Mouse (Mus musculus) heart, postnatal 0 days (tissue): Measurements from ENCODE around the gene Galr2. TPM values are rescaled to one million over a fixed set of nuclear protein-coding genes. Genes with fewer than 3 reads are reported as not detected.

ENCODE experiments used
- ATAC-seq: fragments of 200-750 bp; cut with Nextera tagmentation; 2 replicates; pipeline ENCODE4 v1.8.0; 2017; ENCODE audit warnings: low read depth, moderate number of reproducible peaks, moderate library complexity; ENCODE audit not compliant: insufficient read depth
- DNase-seq: peaks from one replicate; pipeline ENCODE4 v3.0.0-alpha.2; 2016; ENCODE audit warnings: low spot score
- H3K27ac ChIP-seq: fragments of 300-500 bp; sonication (generic); 2 replicates; pipeline ENCODE4 v1.5.1; 2014; ENCODE audit warnings: low read depth, mild to moderate bottlenecking
- H3K27me3 ChIP-seq: fragments of 300-500 bp; sonication (generic); 2 replicates; pipeline ENCODE4 v1.6.1; 2014; ENCODE audit warnings: low read length, mixed read lengths; ENCODE audit not compliant: control insufficient read depth, insufficient read depth
- H3K36me3 ChIP-seq: fragments of 300-500 bp; sonication (generic); replicated peaks from 2 replicates; pipeline ENCODE4 v1.6.1; 2014; ENCODE audit warnings: low read length, mixed read lengths; ENCODE audit not compliant: control insufficient read depth, insufficient read depth
- H3K4me1 ChIP-seq: fragments of 300-500 bp; sonication (generic); 2 replicates; pipeline ENCODE4 v1.6.1; 2014; ENCODE audit warnings: antibody characterized with exemption; ENCODE audit not compliant: control insufficient read depth, insufficient read depth
- H3K4me2 ChIP-seq: fragments of 300-500 bp; sonication (generic); 2 replicates; pipeline ENCODE4 v1.6.1; 2014; ENCODE audit warnings: low read depth, mild to moderate bottlenecking, low read length, moderate library complexity
- H3K4me3 ChIP-seq: fragments of 300-500 bp; sonication (generic); 2 replicates; pipeline ENCODE4 v1.5.1; 2014; ENCODE audit warnings: low read depth, low read length
- H3K9ac ChIP-seq: fragments of 300-500 bp; sonication (generic); replicated peaks from 2 replicates; pipeline ENCODE4 v1.6.1; 2014; ENCODE audit warnings: low read depth, low read length, mixed read lengths
- H3K9me3 ChIP-seq: fragments of 300-500 bp; sonication (generic); replicated peaks from 2 replicates; pipeline ENCODE4 v1.6.1; 2016; ENCODE audit warnings: low read length; ENCODE audit not compliant: control insufficient read depth
- CTCF ChIP-seq: IDR thresholded peaks from 2 replicates; pipeline ENCODE4 v1.5.1; 2016; ENCODE audit warnings: antibody characterized with exemption, control low read depth, low read depth
- EP300 ChIP-seq: IDR thresholded peaks from 2 replicates; pipeline ENCODE4 v1.6.1; 2016; ENCODE audit warnings: antibody characterized with exemption, low read depth
- whole genome bisulfite sequencing: fragments of 180-500 bp; shearing (Covaris S2); extraction: QIAGEN DNeasy Blood & Tissue Kit; methylation state at CpG from one replicate; pipeline ENCODE4 v1.1.7; 2014; 5-methylcytosine and 5-hydroxymethylcytosine counted together
- polyA plus RNA-seq: library from polyadenylated mRNA; unstranded; fragments of >200 nt; fragmentation: Nextera tagmentation; extraction: Ambion mirVana; gene quantifications from 2 replicates; pipeline ENCODE4 v1.2.1, GENCODE M21; 2015
- total RNA-seq: library from RNA; depleted of rRNA; stranded (reverse); fragments of >200 nt; gene quantifications from 2 replicates; pipeline ENCODE4 v1.2.3, GENCODE M21; 2014; ENCODE audit warnings: low replicate concordance

The Galr2 gene
- total and polyA plus RNA-seq, 2 experiments from 2014 or later: 0.05 TPM; not detected in 1

DNA sequence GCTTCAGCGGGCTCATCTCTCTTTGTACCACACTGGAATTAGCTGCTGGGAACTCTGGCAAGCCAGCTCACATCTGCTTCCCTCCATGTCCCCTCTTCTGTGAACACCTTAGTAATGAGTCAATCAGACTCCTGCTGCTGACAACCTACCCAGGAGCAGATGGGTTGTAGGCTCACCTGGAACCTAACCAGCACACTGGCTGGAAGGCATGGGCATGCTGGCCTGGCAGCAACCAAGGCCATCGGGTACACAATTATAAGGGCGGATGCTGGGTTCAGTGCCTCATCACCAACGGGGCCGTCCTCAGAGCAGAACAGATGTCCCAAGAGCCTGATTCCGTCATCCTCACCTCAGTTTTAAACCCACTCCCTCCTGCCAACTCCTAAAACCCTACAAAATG is 17.9 kb downstream of the Galr2 start:
- no peaks in the 10 kb centered on the region for H3K4me1 ChIP-seq
- H3K9ac ChIP-seq: no peak overlapping the region
- H3K36me3 ChIP-seq: peaks cover 88% of the 10 kb centered on the region
- no peaks in the 10 kb centered on the region for H3K9me3 ChIP-seq
- ATAC-seq (no peak), DNase-seq (no peak)
- no peaks in the 10 kb centered on the region for H3K27me3 ChIP-seq
- no peak overlapping the region for H3K4me3 ChIP-seq
- no peak overlapping the region for H3K4me2 ChIP-seq
- WGBS: 88% methylated on average over 6 of the region's 6 CpGs
- TF ChIP-seq EP300 (no peak), CTCF (no peak)
- H3K27ac ChIP-seq: no peak overlapping the region

DNA sequence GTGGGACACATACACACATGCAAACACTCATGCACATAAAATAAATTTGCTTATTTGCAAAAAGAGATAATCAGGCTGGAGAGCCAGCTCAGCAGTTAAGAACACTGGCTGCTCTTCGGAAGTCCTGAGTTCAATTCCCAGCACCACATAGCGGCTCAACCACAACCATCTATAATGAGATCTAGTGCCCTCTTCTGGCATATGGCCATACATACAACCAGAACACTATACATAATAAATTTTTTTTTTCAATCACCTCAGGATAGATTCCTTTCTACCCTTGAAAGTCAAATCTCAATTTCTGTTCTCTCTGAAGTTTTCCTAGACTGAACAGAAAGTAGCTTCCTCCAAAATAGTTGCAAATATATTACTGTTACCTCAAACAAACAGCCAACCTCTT is 24.7 kb downstream of the Galr2 start:
- Histone ChIP-seq H3K27me3 (no peaks in the 10 kb centered on the region), H3K4me2 (peak overlapping the region; percentile 96), H3K9ac (no peak overlapping the region), H3K9me3 (no peaks in the 10 kb centered on the region), H3K4me1 (peaks cover 7% of the 10 kb centered on the region), H3K36me3 (peaks cover 46% of the 10 kb centered on the region), H3K4me3 (0 out of 2 replicates have a peak overlapping the region, but pooled peaks have one; percentile 2), H3K27ac (no peak overlapping the region)
- TF ChIP-seq EP300 (no peak), CTCF (no peak)
- ATAC-seq (no peak), DNase-seq (no peak)
- 95% methylated on average over 2 of the region's 2 CpGs for WGBS

DNA sequence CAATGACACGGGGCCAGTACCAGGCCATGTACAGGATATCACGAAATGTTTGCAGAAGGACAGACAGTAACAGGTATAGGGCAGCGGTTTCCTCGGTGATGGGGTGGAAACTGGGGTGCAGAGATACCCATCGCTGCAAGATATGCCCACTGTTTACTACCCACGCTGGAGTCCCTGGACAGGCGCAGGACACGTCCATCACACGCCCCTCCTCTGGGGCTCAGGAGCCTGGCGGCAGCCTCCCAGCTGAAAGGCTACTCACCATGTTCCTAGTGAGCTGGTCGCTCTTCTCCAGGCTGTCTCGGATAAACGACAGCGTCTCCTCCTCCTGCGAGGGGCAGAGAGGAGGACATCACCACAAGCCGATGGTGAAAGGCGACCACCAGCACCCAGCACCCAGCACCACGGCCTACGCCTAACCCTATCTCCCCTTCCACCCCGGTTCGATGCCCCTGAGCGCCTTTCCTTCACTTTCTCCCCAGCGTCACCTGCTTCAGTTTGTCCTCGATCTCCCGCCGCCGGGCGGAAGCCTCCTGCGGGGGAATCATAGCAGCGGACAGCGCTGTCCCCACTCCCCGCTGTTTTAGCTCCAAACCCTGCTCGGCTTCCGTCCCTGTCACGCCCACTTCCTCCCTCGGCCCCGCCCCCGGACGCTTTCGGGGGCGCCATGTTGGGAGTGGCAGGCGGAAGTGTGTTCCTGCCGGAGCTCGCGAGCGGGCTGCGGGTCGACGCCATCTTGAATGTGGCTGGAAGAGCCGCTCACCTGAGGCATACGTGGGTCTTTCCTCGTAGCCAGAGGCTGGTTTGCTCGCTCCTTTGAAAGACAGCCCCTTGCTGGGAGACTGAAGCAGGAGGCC is 25.6 kb downstream of the Galr2 start:
- Histone ChIP-seq H3K9me3 (no peaks in the 10 kb centered on the region), H3K36me3 (peaks cover 37% of the 10 kb centered on the region), H3K9ac (peak overlapping the region; percentile 76), H3K27me3 (no peaks in the 10 kb centered on the region), H3K27ac (peak overlapping the region; percentile 51), H3K4me3 (peak overlapping the region; percentile 92), H3K4me2 (peak overlapping the region; percentile 96), H3K4me1 (peaks cover 7% of the 10 kb centered on the region)
- TF ChIP-seq CTCF (no peak), EP300 (no peak)
- peak; percentile 93 for DNase-seq
- ATAC-seq: peak; percentile 95
- 2% methylated on average over 53 of the region's 53 CpGs for WGBS

DNA sequence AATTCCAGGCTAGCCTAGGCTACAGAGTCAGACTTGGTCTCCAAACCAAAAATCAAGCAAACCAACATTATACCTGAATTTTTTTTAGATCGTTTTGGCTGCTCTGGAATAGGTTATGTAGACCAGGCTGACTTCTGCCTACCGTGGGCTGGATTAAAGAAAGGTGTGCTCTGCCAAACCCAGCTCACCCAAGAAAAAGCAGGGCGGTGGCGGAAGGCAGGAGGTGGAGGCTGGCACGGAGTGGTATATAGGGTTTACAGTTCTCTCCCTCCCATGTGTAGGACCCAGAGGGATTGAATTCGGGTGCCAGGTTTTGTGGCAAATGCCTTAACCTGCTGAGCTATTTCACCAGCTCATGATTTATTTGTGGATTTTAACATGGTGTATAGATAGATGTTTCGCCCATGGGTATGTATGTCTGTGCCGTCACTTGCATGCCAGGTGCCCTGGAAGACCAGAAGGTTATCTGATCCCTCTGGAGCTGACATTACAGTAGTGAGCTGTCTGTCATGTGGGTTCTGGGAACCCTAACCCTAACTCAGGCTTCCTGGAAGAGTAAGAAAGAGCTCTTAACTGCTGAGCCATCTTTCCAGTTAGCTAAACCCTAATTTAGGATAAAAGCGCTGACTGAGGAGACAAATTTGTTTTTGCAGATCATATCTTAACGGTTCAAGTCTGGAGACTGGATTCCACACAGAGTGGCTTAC is 26.4 kb downstream of the Galr2 start, which contains the start of gene Exoc7:
Gene Exoc7, minus strand, starts transcription at position 215 of the 707 bp plus-strand sequence.
- Histone ChIP-seq H3K36me3 (peaks cover 29% of the 10 kb centered on the region), H3K9ac (peak within 1 kb of the TSS; percentile 76), H3K27ac (peak within 1 kb of the TSS; percentile 51), H3K4me3 (peak within 1 kb of the TSS; percentile 92), H3K4me1 (peaks cover 7% of the 10 kb centered on the region), H3K4me2 (peak within 1 kb of the TSS; percentile 96), H3K9me3 (no peaks in the 10 kb centered on the region), H3K27me3 (no peaks in the 10 kb centered on the region)
- no peak for ATAC-seq
- TF ChIP-seq EP300: no peak
- no peak for TF ChIP-seq CTCF
- DNase-seq: no peak
- 85% methylated on average over 10 of the region's 10 CpGs for WGBS

DNA sequence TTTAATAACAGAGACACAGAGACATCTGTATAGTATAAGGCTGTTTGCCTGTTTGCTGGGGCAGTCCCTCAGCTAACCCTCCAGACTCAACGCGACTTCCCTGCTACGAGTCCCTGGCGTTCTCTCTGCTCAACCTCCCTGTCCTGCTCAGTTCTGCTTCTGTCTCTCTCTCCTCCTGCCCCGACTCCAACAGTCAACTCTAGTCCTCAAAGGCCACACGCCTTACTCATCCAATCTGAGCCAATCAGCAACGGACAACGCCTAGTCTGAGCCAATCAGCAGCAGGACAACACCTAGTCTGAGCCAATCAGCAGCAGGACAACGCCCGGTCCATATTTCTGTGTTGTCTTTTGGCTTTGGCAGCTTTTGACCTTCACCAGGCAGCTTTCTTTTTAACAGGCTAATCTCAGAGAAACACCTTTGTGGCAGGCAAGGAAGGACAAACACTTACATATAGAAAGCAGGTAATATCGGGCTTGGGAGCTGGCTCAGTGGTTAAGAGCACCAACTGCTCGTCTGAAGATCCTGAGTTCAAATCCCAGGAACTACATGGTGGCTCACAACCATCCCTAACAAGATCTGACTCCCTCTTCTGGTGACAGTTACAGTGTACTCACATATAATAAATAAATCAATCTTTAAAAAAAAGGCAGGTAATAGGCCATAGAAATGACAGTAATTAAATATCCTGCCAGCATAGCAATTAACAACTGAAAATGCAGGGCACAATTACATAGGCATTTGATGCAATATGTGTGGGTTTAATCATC is 27.2 kb downstream of the Galr2 start:
- H3K27ac ChIP-seq: no peak overlapping the region
- WGBS: 92% methylated on average over 12 of the region's 12 CpGs

More for the DNA sequence above, 27.2 kb downstream of the Galr2 start:
- TF ChIP-seq CTCF (no peak), EP300 (no peak)
- ATAC-seq: no peak
- no peak for DNase-seq
- H3K36me3 ChIP-seq: peaks cover 22% of the 10 kb centered on the region
- H3K9me3 ChIP-seq: no peaks in the 10 kb centered on the region
- H3K9ac ChIP-seq: no peak overlapping the region
- H3K27me3 ChIP-seq: no peaks in the 10 kb centered on the region
- H3K4me1 ChIP-seq: peaks cover 7% of the 10 kb centered on the region
- no peak overlapping the region for H3K4me3 ChIP-seq
- H3K4me2 ChIP-seq: no peak overlapping the region
